Mouse (Mus musculus) megakaryocyte, embryonic 14.5 days (primary cell): ENCODE measurements around the gene Cdca4. TPM values are rescaled to one million over a fixed set of nuclear protein-coding genes. Genes with fewer than 3 reads are reported as not detected.
"Not testable (repeated sequence)": the region's sequence is repeated elsewhere in the genome, so short reads cannot be mapped to it uniquely, and the experiment has no call there.

Experiments
- H3K27me3 ChIP-seq: replicated peaks from 2 replicates; pipeline ENCODE3; 2012; ENCODE audit warnings: inconsistent platforms
- H3K36me3 ChIP-seq: replicated peaks from 2 replicates; pipeline ENCODE3; 2012; ENCODE audit warnings: low read length, inconsistent platforms, mixed read lengths
- H3K4me1 ChIP-seq: 2 replicates; pipeline ENCODE4 v1.6.1; 2012; ENCODE audit warnings: inconsistent platforms
- H3K4me3 ChIP-seq: replicated peaks from 2 replicates; pipeline ENCODE3; 2012; ENCODE audit warnings: moderate library complexity, mild to moderate bottlenecking, inconsistent platforms
- H3K9me3 ChIP-seq: 2 replicates; pipeline ENCODE4 v1.6.1; 2012; ENCODE audit warnings: inconsistent platforms
- FLI1 ChIP-seq: IDR thresholded peaks from 2 replicates; pipeline ENCODE4 v1.6.1; 2012; ENCODE audit warnings: low read length, inconsistent platforms, mixed read lengths
- GATA1 ChIP-seq: IDR thresholded peaks from 3 replicates; pipeline ENCODE4 v1.6.1; 2012; ENCODE audit warnings: mixed read lengths, low read length, inconsistent platforms, borderline replicate concordance
- polyA plus RNA-seq: library from polyadenylated mRNA; stranded (reverse); fragments of >175 nt; gene quantifications from 2 replicates; pipeline ENCODE4 v1.2.3, GENCODE M21; 2012; ENCODE audit warnings: low replicate concordance; ENCODE audit not compliant: insufficient read depth

The Cdca4 gene
- polyA plus RNA-seq, 1 experiment: 11.7 TPM

GRCm38 (mm10) chr12:112828501-112829243 lies 551 bp downstream of the Cdca4 start:
- H3K4me3 ChIP-seq: peak overlapping the region; percentile 98
- no peaks in the 10 kb centered on the region for H3K27me3 ChIP-seq
- peaks cover 67% of the 10 kb centered on the region for H3K4me1 ChIP-seq
- H3K36me3 ChIP-seq: peaks cover 45% of the 10 kb centered on the region
- TF ChIP-seq FLI1 (no peak), GATA1 (no peak)
- H3K9me3 ChIP-seq: no peaks in the 10 kb centered on the region

- peaks cover 83% of the 10 kb centered on the region for H3K4me1 ChIP-seq
- H3K36me3 ChIP-seq: peaks cover 61% of the 10 kb centered on the region
- H3K9me3 ChIP-seq: no peaks in the 10 kb centered on the region
- no peak for TF ChIP-seq GATA1
- TF ChIP-seq FLI1: no peak
- H3K4me3 ChIP-seq: peak overlapping the region; percentile 47
- no peaks in the 10 kb centered on the region for H3K27me3 ChIP-seq
Observed at GRCm38 (mm10) chr12:112825901-112826300, 3.3 kb downstream of the Cdca4 start.

- no peaks in the 10 kb centered on the region for H3K27me3 ChIP-seq
- no peak for TF ChIP-seq FLI1
- no peak for TF ChIP-seq GATA1
- H3K9me3 ChIP-seq: no peaks in the 10 kb centered on the region
- H3K4me1 ChIP-seq: peaks cover 79% of the 10 kb centered on the region
- peak overlapping the region; percentile 80 for H3K4me3 ChIP-seq
- peaks cover 88% of the 10 kb centered on the region for H3K36me3 ChIP-seq
Observed at GRCm38 (mm10) chr12:112823221-112823620, 6.0 kb downstream of the Cdca4 start.

- peaks cover 91% of the 10 kb centered on the region for H3K36me3 ChIP-seq
- H3K4me3 ChIP-seq: peak overlapping the region; percentile 59
- no peak for TF ChIP-seq FLI1
- TF ChIP-seq GATA1: no peak
- H3K27me3 ChIP-seq: no peaks in the 10 kb centered on the region
- peaks cover 73% of the 10 kb centered on the region for H3K4me1 ChIP-seq
- H3K9me3 ChIP-seq: no peaks in the 10 kb centered on the region
Observed at GRCm38 (mm10) chr12:112822676-112823075, 6.5 kb downstream of the Cdca4 start.

- Histone ChIP-seq H3K4me1 (peaks cover 66% of the 10 kb centered on the region), H3K36me3 (peaks cover 91% of the 10 kb centered on the region), H3K9me3 (no peaks in the 10 kb centered on the region), H3K27me3 (no peaks in the 10 kb centered on the region), H3K4me3 (peak overlapping the region; percentile 48)
- no peak for TF ChIP-seq FLI1
- no peak for TF ChIP-seq GATA1
Observed at GRCm38 (mm10) chr12:112821974-112822373, 7.2 kb downstream of the Cdca4 start.

DNA sequence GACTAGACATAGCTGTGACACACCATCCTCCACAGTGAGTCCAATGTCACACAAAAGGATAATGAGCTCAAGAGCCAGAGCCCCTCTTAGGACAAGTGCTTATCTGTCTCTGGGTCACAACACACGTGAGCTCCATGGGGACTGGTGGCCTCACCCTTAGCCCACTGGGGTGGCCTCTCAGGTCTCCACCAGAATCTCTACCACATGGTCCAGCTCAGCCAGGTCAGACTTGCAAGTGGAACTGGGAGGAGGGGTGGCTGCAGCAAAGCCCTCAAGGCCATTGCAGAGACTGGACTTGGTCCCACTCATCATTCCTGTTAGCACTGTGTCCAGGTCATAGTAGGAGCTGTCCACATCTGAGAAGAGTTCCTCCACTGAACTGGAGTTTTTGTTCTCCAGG lies 8.0 kb downstream of the Cdca4 start:
- no peak overlapping the region for H3K4me3 ChIP-seq
- H3K36me3 ChIP-seq: peaks cover 91% of the 10 kb centered on the region
- H3K9me3 ChIP-seq: no peaks in the 10 kb centered on the region
- H3K27me3 ChIP-seq: no peaks in the 10 kb centered on the region
- H3K4me1 ChIP-seq: peaks cover 62% of the 10 kb centered on the region
- TF ChIP-seq FLI1: no peak
- no peak for TF ChIP-seq GATA1

DNA sequence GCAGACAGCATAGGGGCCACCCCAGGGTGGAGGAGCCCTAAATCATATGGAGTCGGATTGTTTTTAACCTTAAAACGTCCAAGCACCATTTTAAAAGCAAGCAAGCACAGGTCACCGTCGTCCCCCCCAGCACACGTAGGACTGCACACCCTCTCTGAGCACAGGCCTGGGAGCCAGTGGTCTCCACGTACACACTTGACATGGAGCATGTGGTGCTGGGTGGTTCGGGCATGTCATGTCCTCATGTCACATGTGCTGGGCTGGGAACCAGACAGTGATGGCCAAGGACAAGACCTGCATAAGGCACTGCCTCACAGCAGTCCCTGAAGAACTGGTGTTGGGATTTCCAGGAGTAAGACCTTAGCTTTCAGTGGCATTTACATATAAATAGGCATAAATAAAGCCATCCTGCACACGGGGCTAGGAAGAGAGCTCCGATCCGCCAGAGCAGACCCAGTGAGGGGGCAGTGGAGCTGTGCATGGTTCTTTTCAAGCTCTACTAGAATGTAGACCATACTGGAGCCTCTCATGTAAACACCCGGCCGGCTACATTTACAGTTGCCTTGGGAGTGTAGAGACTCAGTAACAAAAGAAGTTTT lies 8.7 kb downstream of the Cdca4 start:
- Histone ChIP-seq H3K4me1 (peaks cover 61% of the 10 kb centered on the region), H3K9me3 (no peaks in the 10 kb centered on the region), H3K4me3 (no peak overlapping the region), H3K27me3 (no peaks in the 10 kb centered on the region), H3K36me3 (peaks cover 92% of the 10 kb centered on the region)
- TF ChIP-seq FLI1 (no peak), GATA1 (no peak)

DNA sequence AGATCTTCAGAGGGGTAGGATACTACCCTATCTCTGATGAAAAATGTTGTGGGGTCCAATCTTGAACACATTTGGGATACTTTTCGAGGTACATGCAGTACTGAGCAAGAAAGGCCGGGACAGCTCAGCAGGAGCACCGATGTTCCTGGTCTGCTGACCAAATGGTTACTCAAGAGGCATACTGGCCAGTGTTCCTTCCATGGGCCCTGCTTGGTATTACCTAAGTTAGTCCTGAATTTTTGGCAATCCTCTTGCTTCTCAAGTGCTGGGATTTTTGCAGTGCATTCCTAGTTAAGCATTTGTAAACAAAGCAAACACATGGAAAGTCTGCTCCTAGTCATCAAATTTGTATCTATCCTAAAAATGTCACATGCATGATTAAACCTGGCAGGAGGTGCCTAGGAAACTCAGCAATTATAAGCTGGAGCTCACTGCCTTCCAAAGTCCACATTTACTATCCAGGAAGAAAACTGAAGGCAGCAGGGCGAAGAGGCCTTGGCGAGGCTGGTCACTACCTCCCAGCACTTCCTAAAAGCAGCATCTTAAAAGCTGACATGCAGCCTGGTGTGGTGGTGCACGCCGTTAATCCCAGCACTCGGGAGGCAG lies 10.1 kb downstream of the Cdca4 start:
- Histone ChIP-seq H3K27me3 (no peaks in the 10 kb centered on the region), H3K4me1 (peaks cover 47% of the 10 kb centered on the region), H3K36me3 (peaks cover 95% of the 10 kb centered on the region), H3K9me3 (no peaks in the 10 kb centered on the region), H3K4me3 (no peak overlapping the region)
- TF ChIP-seq GATA1 (no peak), FLI1 (no peak)

GRCm38 (mm10) chr12:112816866-112817265 lies 12.4 kb downstream of the Cdca4 start:
- peaks cover 100% of the 10 kb centered on the region for H3K36me3 ChIP-seq
- peaks cover 28% of the 10 kb centered on the region for H3K4me1 ChIP-seq
- H3K4me3 ChIP-seq, H3K9me3 ChIP-seq, H3K27me3 ChIP-seq: not testable (repeated sequence)

GRCm38 (mm10) chr12:112816294-112816693 lies 12.9 kb downstream of the Cdca4 start:
- Histone ChIP-seq H3K27me3 (no peaks in the 10 kb centered on the region), H3K9me3 (no peaks in the 10 kb centered on the region), H3K4me3 (no peak overlapping the region), H3K4me1 (peaks cover 23% of the 10 kb centered on the region), H3K36me3 (peaks cover 100% of the 10 kb centered on the region)
- TF ChIP-seq FLI1: no peak
- TF ChIP-seq GATA1: no peak
